Mouse (Mus musculus) forelimb bud, embryonic 11.5 days (tissue): ENCODE measurements around the gene Defa36.
"Not testable (repeated sequence)": the region's sequence is repeated elsewhere in the genome, so short reads cannot be mapped to it uniquely, and the experiment has no call there.

ENCODE experiments used
- DNase-seq: peaks from one replicate; pipeline ENCODE4 v3.0.0-alpha.2; 2012; ENCODE audit warnings: low read depth, low spot score

Defa36 gene

DNA sequence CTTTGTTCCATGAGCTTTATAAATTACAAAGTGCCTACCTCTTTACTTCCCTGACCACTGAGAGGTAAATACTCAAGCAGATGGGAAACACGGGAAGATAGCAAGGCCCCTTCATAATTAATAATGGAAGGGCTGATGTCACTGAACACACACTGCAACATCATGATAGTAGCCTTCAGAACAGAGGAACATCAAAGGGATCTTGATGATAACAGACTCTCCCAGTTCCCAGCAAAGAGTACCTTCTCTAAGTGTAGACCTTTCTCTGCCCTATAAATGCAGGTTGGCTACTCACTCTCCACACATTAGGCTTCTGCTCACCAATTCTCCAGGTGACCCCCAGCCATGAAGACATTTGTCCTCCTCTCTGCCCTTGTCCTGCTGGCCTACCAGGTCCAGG is at the start of gene Defa36:
Defa36 (plus strand) TSS at position 301 of the 400 bp plus-strand sequence.
- not testable (repeated sequence) for DNase-seq

DNA sequence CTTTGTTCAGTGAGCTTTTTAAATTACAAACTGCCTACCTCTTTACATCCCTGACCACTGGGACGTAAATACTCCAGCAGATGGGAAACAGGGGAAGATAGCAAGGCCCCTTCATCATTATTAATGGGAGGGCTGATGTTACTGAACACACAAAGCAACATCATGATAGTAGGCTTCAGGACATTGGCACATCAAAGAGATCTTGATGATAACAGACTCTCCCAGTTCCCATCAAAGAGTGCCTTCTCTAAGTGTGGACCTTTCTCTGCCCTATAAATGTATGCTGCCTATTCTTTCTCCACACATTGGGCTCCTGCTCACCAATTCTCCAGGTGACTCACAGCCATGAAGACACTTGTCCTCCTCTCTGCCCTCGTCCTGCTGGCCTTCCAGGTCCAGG is 49.0 kb upstream of the Defa36 start, which contains the start of gene Defa2:
Defa2 (plus strand) TSS at position 301 of the 400 bp plus-strand sequence.
- DNase-seq: not testable (repeated sequence)

DNA sequence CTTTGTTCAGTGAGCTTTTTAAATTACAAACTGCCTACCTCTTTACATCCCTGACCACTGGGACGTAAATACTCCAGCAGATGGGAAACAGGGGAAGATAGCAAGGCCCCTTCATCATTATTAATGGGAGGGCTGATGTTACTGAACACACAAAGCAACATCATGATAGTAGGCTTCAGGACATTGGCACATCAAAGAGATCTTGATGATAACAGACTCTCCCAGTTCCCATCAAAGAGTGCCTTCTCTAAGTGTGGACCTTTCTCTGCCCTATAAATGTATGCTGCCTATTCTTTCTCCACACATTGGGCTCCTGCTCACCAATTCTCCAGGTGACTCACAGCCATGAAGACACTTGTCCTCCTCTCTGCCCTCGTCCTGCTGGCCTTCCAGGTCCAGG is 35.7 kb upstream of the Defa36 start, which contains the start of gene Defa33:
Defa33 (plus strand) TSS at position 301 of the 400 bp plus-strand sequence.
- DNase-seq: not testable (repeated sequence)

- DNase-seq: not testable (repeated sequence)
Observed at GRCm38 (mm10) chr8:21456460-21456859, 29.2 kb downstream of the Defa36 start, which contains the start of gene Gm7849. Gene Gm7849 (minus strand): TSS chr8:21456560.
